8 mouse cellular contexts compared by ENCODE assay signal in the genomic region with DNA sequence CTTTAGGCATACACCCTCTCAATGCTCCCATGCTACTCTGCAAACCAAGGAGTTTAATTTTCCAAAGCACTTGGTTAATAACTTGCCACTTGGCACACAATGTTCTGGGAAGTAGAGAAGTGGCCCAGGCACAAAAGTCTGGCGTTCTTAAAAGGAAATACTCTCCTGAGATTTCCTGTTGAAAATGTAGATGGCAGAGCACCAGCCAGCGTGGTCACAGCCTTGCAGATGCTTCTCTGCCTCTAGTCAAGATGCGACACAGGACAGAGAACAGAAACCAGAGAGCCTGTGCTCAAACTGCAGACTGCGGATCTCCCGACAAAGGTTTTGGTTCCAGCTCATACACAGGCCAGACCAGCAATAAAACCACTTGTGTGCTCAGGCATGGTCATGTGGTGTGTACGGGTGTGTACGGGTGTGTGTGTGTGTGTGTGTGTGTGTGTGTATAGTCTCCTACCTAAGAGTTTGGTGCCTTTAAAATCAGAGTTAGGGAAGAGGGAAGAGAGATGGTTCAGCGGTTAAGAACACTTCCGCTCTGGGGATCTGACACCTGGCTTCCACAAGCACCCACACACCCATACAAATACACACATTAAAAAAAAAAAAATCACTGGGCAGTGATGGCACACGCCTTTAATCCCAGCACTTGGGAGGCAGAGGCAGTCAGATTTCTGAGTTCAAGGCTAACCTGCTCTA. TPM values are rescaled to one million over a fixed set of nuclear protein-coding genes. Genes with fewer than 3 reads are reported as not detected.
DNase-seq lines count a peak whose midpoint lies in the region; ATAC-seq and TF ChIP-seq lines count a peak whose summit lies in the region.

No protein-coding gene starts in this region.

- no peaks in the 10 kb centered on the region for H3K9me3 ChIP-seq in lung, embryonic 14.5 days (ENCODE audit: low read depth, low read length)
- H3K9me3 ChIP-seq in forebrain, embryonic 11.5 days (ENCODE audit: control insufficient read depth, low read length), result no peaks in the 10 kb centered on the region
- H3K9me3 ChIP-seq in midbrain, postnatal 0 days (ENCODE audit: low read length), result no peaks in the 10 kb centered on the region

- peak overlapping the region; percentile 72; the same call in 1 of the 2 replicates for H3K27ac ChIP-seq in lung, embryonic 14.5 days (ENCODE audit: low read depth)
- no peak overlapping the region for H3K27ac ChIP-seq in forebrain, embryonic 11.5 days (ENCODE audit: low read depth, low read length)
- H3K27ac ChIP-seq in midbrain, postnatal 0 days (ENCODE audit: low read depth, low read length), result peak overlapping the region; percentile 34

- DNase-seq in lung, embryonic 14.5 days, result no peak
- DNase-seq in lung, postnatal 4 days, result no peak
- no peak for DNase-seq in forebrain, embryonic 11.5 days (ENCODE audit: low spot score)
- DNase-seq in kidney, postnatal 10 days, result peak; percentile 25
- DNase-seq in midbrain, postnatal 0 days (ENCODE audit: low spot score), result no peak
- no peak for DNase-seq in frontal cortex, postnatal 10 days (ENCODE audit: low spot score in 2 of 2)
- DNase-seq in frontal cortex, postnatal 14 days (ENCODE audit: low spot score in 2 of 2), result no peak
- DNase-seq in retina, postnatal 1 day, result no peak

- peak overlapping the region; percentile 62 for H3K4me3 ChIP-seq in lung, embryonic 14.5 days (ENCODE audit: low read depth, low read length)
- H3K4me3 ChIP-seq in forebrain, embryonic 11.5 days (ENCODE audit: low read depth, low read length), result peak overlapping the region; percentile 57; the same call in 1 of the 2 replicates
- H3K4me3 ChIP-seq in midbrain, postnatal 0 days (ENCODE audit: low read depth, low read length), result peak overlapping the region; percentile 73

- ATAC-seq in lung, embryonic 14.5 days (ENCODE audit: insufficient read depth), result no peak; the same call in 1 of the 2 replicates
- no peak for ATAC-seq in forebrain, embryonic 11.5 days (replicated peaks; ENCODE audit: low FRiP score)
- no peak for ATAC-seq in midbrain, postnatal 0 days (ENCODE audit: low FRiP score)

- H3K4me2 ChIP-seq in lung, embryonic 14.5 days, result peak overlapping the region; percentile 100
- peak overlapping the region; percentile 99 for H3K4me2 ChIP-seq in forebrain, embryonic 11.5 days (ENCODE audit: low read depth, low read length, severe bottlenecking)
- peak overlapping the region; percentile 100 for H3K4me2 ChIP-seq in midbrain, postnatal 0 days (ENCODE audit: low read depth, low read length, poor library complexity, severe bottlenecking)

- no peaks in the 10 kb centered on the region for H3K36me3 ChIP-seq in lung, embryonic 14.5 days (ENCODE audit: insufficient read depth)
- no peaks in the 10 kb centered on the region for H3K36me3 ChIP-seq in forebrain, embryonic 11.5 days (ENCODE audit: control insufficient read depth, insufficient read depth, low read length)
- H3K36me3 ChIP-seq in midbrain, postnatal 0 days (ENCODE audit: insufficient read depth, low read length), result no peaks in the 10 kb centered on the region

- peaks cover 17% of the 10 kb centered on the region for H3K4me1 ChIP-seq in lung, embryonic 14.5 days (ENCODE audit: insufficient read depth)
- peaks cover 8% of the 10 kb centered on the region for H3K4me1 ChIP-seq in forebrain, embryonic 11.5 days (replicated peaks; ENCODE audit: control insufficient read depth, insufficient read depth, low read length)
- peaks cover 19% of the 10 kb centered on the region; the same call in 1 of the 2 replicates for H3K4me1 ChIP-seq in midbrain, postnatal 0 days (ENCODE audit: insufficient read depth, low read length)

- 69% methylated on average over 10 of the region's 10 CpGs for WGBS in lung, embryonic 14.5 days
- 81% methylated on average over 10 of the region's 10 CpGs for WGBS in forebrain, embryonic 11.5 days
- 78% methylated on average over 10 of the region's 10 CpGs for WGBS in midbrain, postnatal 0 days

- peak overlapping the region; percentile 63 for H3K9ac ChIP-seq in lung, embryonic 14.5 days
- H3K9ac ChIP-seq in forebrain, embryonic 11.5 days (ENCODE audit: low read length), result peak overlapping the region; percentile 69
- H3K9ac ChIP-seq in midbrain, postnatal 0 days (replicated peaks; ENCODE audit: low read length, poor library complexity, severe bottlenecking), result peak overlapping the region; percentile 75; the same call in 1 of the 2 replicates

- H3K27me3 ChIP-seq in lung, embryonic 14.5 days (ENCODE audit: insufficient read depth, low read length), result no peaks in the 10 kb centered on the region
- no peaks in the 10 kb centered on the region for H3K27me3 ChIP-seq in forebrain, embryonic 11.5 days (ENCODE audit: control insufficient read depth, insufficient read depth, low read length)
- H3K27me3 ChIP-seq in midbrain, postnatal 0 days (ENCODE audit: insufficient read depth, low read length), result no peaks in the 10 kb centered on the region

- TF ChIP-seq CTCF in lung, embryonic 14.5 days (IDR thresholded peaks at IDR 0.05; ENCODE audit: low read depth), result no peak
- no peak for TF ChIP-seq CTCF in midbrain, postnatal 0 days (IDR thresholded peaks at IDR 0.05)

RNA-seq across cellular contexts. Expression of a gene that starts 0.7 kb away (rescaled TPM):
- 4.1 and 4.6 TPM in 2 replicates for polyA plus RNA-seq in lung, embryonic 14.5 days (2014; fragmentation: Nextera tagmentation; extraction: Ambion mirVana)
- polyA plus RNA-seq in forebrain, embryonic 11.5 days (2014; fragmentation: Nextera tagmentation; extraction: Ambion mirVana), result 6.3 and 6.5 TPM in 2 replicates
- total RNA-seq in midbrain, postnatal 0 days (2014; rRNA removed), result 17.4 and 29.7 TPM in 2 replicates
- 4.5 and 4.8 TPM in 2 replicates for polyA plus RNA-seq in midbrain, postnatal 0 days (2015; fragmentation: Nextera tagmentation; extraction: Ambion mirVana)

RNA-seq across cellular contexts. Expression of a gene that starts 6.3 kb away (rescaled TPM):
- 18.0 and 24.2 TPM in 2 replicates for polyA plus RNA-seq in lung, embryonic 14.5 days (2014; fragmentation: Nextera tagmentation; extraction: Ambion mirVana)
- polyA plus RNA-seq in forebrain, embryonic 11.5 days (2014; fragmentation: Nextera tagmentation; extraction: Ambion mirVana), result 9.5 TPM in 2 replicates
- 0.66 and 0.76 TPM in 2 replicates for total RNA-seq in midbrain, postnatal 0 days (2014; rRNA removed)
- polyA plus RNA-seq in midbrain, postnatal 0 days (2015; fragmentation: Nextera tagmentation; extraction: Ambion mirVana), result 1.6 and 1.9 TPM in 2 replicates

RNA-seq across cellular contexts. Expression of a gene that starts 15.8 kb away (rescaled TPM):
- 0.24 TPM in 1 of 2 replicates, not detected in the other for polyA plus RNA-seq in lung, embryonic 14.5 days (2014; fragmentation: Nextera tagmentation; extraction: Ambion mirVana)
- polyA plus RNA-seq in forebrain, embryonic 11.5 days (2014; fragmentation: Nextera tagmentation; extraction: Ambion mirVana), result not detected in 2 replicates
- not detected in 2 replicates for total RNA-seq in midbrain, postnatal 0 days (2014; rRNA removed)
- 0.11 TPM in 1 of 2 replicates, not detected in the other for polyA plus RNA-seq in midbrain, postnatal 0 days (2015; fragmentation: Nextera tagmentation; extraction: Ambion mirVana)

RNA-seq across cellular contexts. Expression of a gene that starts 31.4 kb away (rescaled TPM):
- 96.9 and 104 TPM in 2 replicates for polyA plus RNA-seq in lung, embryonic 14.5 days (2014; fragmentation: Nextera tagmentation; extraction: Ambion mirVana)
- polyA plus RNA-seq in forebrain, embryonic 11.5 days (2014; fragmentation: Nextera tagmentation; extraction: Ambion mirVana), result 133 TPM in 2 replicates
- 121 and 129 TPM in 2 replicates for total RNA-seq in midbrain, postnatal 0 days (2014; rRNA removed)
- polyA plus RNA-seq in midbrain, postnatal 0 days (2015; fragmentation: Nextera tagmentation; extraction: Ambion mirVana), result 25.7 and 27.6 TPM in 2 replicates

RNA-seq across cellular contexts. Expression of a gene that starts 32.7 kb away (rescaled TPM):
- polyA plus RNA-seq in lung, embryonic 14.5 days (2014; fragmentation: Nextera tagmentation; extraction: Ambion mirVana), result 41.7 and 44.6 TPM in 2 replicates
- polyA plus RNA-seq in forebrain, embryonic 11.5 days (2014; fragmentation: Nextera tagmentation; extraction: Ambion mirVana), result 53.6 and 69.3 TPM in 2 replicates
- 50.6 and 92.0 TPM in 2 replicates for total RNA-seq in midbrain, postnatal 0 days (2014; rRNA removed)
- 34.3 and 44.6 TPM in 2 replicates for polyA plus RNA-seq in midbrain, postnatal 0 days (2015; fragmentation: Nextera tagmentation; extraction: Ambion mirVana)
